Mouse (Mus musculus): ENCODE results near the gene Cacna1g.

Gene Cacna1g

GRCm38 (mm10) chr11:94473707-94474543 lies at the start of gene Cacna1g:
Gene Cacna1g (minus strand): TSS chr11:94474198.
- DNase-seq, result peak; percentile 82

GRCm38 (mm10) chr11:94521219-94521843 lies 47.3 kb upstream of the Cacna1g start, which contains the start of gene Mycbpap:
Gene Mycbpap (minus strand): TSS chr11:94521742.
- peak; percentile 39 for DNase-seq

GRCm38 (mm10) chr11:94513452-94513851 lies 39.5 kb upstream of the Cacna1g start:
- DNase-seq, result no peak

- no peak for DNase-seq
Measured at GRCm38 (mm10) chr11:94508976-94509375, 35.0 kb upstream of the Cacna1g start.

GRCm38 (mm10) chr11:94501482-94501881 lies 27.5 kb upstream of the Cacna1g start:
- no peak for DNase-seq

- DNase-seq, result no peak
Measured at GRCm38 (mm10) chr11:94500362-94500761, 26.4 kb upstream of the Cacna1g start.

GRCm38 (mm10) chr11:94499661-94500152 lies 25.7 kb upstream of the Cacna1g start, which contains the start of gene Epn3:
Gene Epn3 (minus strand): TSS chr11:94499974.
- DNase-seq, result no peak

GRCm38 (mm10) chr11:94499035-94499434 lies 25.0 kb upstream of the Cacna1g start:
- no peak for DNase-seq

GRCm38 (mm10) chr11:94498093-94498996 lies 24.3 kb upstream of the Cacna1g start:
- DNase-seq, result no peak

GRCm38 (mm10) chr11:94495415-94495814 lies 21.4 kb upstream of the Cacna1g start:
- no peak for DNase-seq

- DNase-seq, result no peak
Measured at GRCm38 (mm10) chr11:94491749-94492099, 17.7 kb upstream of the Cacna1g start.

GRCm38 (mm10) chr11:94491035-94491748 lies 17.2 kb upstream of the Cacna1g start:
- DNase-seq, result peak; percentile 24

- no peak for DNase-seq
Measured at GRCm38 (mm10) chr11:94489745-94490144, 15.7 kb upstream of the Cacna1g start.

- no peak for DNase-seq
Measured at GRCm38 (mm10) chr11:94488767-94489533, 15.0 kb upstream of the Cacna1g start.

GRCm38 (mm10) chr11:94486001-94486400 lies 12.0 kb upstream of the Cacna1g start, which contains the start of gene Spata20:
Gene Spata20 (minus strand): TSS chr11:94486179.
- DNase-seq, result peak; percentile 81

GRCm38 (mm10) chr11:94485223-94485622 lies 11.2 kb upstream of the Cacna1g start:
- DNase-seq, result no peak

- no peak for DNase-seq
Measured at GRCm38 (mm10) chr11:94484636-94485035, 10.6 kb upstream of the Cacna1g start.

GRCm38 (mm10) chr11:94483921-94484320 lies 9.9 kb upstream of the Cacna1g start:
- no peak for DNase-seq

- no peak for DNase-seq
Measured at GRCm38 (mm10) chr11:94483436-94483835, 9.4 kb upstream of the Cacna1g start.

GRCm38 (mm10) chr11:94482738-94483137 lies 8.7 kb upstream of the Cacna1g start:
- DNase-seq, result no peak

- no peak for DNase-seq
Measured at GRCm38 (mm10) chr11:94481963-94482362, 8.0 kb upstream of the Cacna1g start.

All from thymus, postnatal 14 days (tissue).